Comparison of ENCODE assay signal across 28 mouse cellular contexts in genomic region chr5:23755591-23755990, GRCm38 (mm10).
"Had no signal": no experiment of that assay in that cellular context is flagged by ENCODE, and none has a peak within 500 bp of the region (broad histone marks: within the 10 kb centered on the region; RNA-seq: fewer than 3 reads in every experiment).

No protein-coding gene starts in this region.

- H3K4me1 ChIP-seq: heart, embryonic 10.5 days; heart, embryonic 12.5 days; hindbrain, embryonic 10.5 days; hindbrain, embryonic 12.5 days; intestine, embryonic 15.5 days; limb, embryonic 12.5 days; liver, embryonic 13.5 days; liver, embryonic 15.5 days had no signal

- DNase-seq: gastrocnemius, adult 2 months; gastrocnemius, postnatal 10 days; gastrocnemius, postnatal 25 days; heart, adult 18-20 months; heart, postnatal 10 days; heart, postnatal 4 days; kidney, adult 18-20 months; kidney, adult 8-10 months; kidney, postnatal 14 days; kidney, postnatal 36 days; layer of hippocampus, adult 9-11 months; layer of hippocampus, postnatal 36 days; left cerebral cortex, postnatal 4 days; liver; liver, embryonic 13.5 days had no signal

- H3K4me2 ChIP-seq: heart, embryonic 12.5 days; hindbrain, embryonic 12.5 days; hindbrain, embryonic 14.5 days; intestine, embryonic 15.5 days; limb, embryonic 12.5 days; liver, embryonic 11.5 days; liver, embryonic 13.5 days; liver, embryonic 15.5 days had no signal

- H3K9ac ChIP-seq: heart, embryonic 12.5 days; hindbrain, embryonic 12.5 days; hindbrain, embryonic 14.5 days; intestine, embryonic 15.5 days; limb, embryonic 12.5 days; liver, embryonic 13.5 days; liver, embryonic 15.5 days had no signal

- H3K4me3 ChIP-seq: gastrocnemius, adult 2 months; heart, embryonic 10.5 days; heart, embryonic 12.5 days; hindbrain, embryonic 10.5 days; hindbrain, embryonic 12.5 days; intestine, embryonic 15.5 days; limb, embryonic 12.5 days; liver, embryonic 13.5 days; liver, embryonic 15.5 days had no signal

- H3K27me3 ChIP-seq: heart, embryonic 12.5 days; hindbrain, embryonic 12.5 days; intestine, embryonic 15.5 days; limb, embryonic 12.5 days; liver, embryonic 13.5 days; liver, embryonic 15.5 days had no signal

- ATAC-seq: hindbrain, embryonic 16.5 days; inflammation-experienced regulatory T-cells, adult 6 months; intestine, embryonic 15.5 days; intestine, postnatal 0 days had no signal

- H3K27ac ChIP-seq: gastrocnemius, adult 2 months; heart, embryonic 10.5 days; hindbrain, embryonic 10.5 days; hindbrain, embryonic 12.5 days; hindbrain, embryonic 14.5 days; intestine, embryonic 15.5 days; kidney, postnatal 0 days; limb, embryonic 12.5 days; liver, embryonic 13.5 days; liver, embryonic 15.5 days had no signal

- H3K9me3 ChIP-seq: heart, embryonic 10.5 days; hindbrain, embryonic 10.5 days; hindbrain, embryonic 12.5 days; intestine, embryonic 15.5 days; limb, embryonic 12.5 days; liver, embryonic 13.5 days; liver, embryonic 15.5 days had no signal
